Mouse (Mus musculus) retina, adult 2 months (tissue): ENCODE measurements around the gene Flt3l.
"Not testable (repeated sequence)": the region's sequence is repeated elsewhere in the genome, so short reads cannot be mapped to it uniquely, and the experiment has no call there.

ENCODE experiments used
- DNase-seq: peaks from one replicate; pipeline ENCODE4 v3.0.0-alpha.2; 2012; ENCODE audit warnings: low read depth, low spot score

Flt3l gene

DNA sequence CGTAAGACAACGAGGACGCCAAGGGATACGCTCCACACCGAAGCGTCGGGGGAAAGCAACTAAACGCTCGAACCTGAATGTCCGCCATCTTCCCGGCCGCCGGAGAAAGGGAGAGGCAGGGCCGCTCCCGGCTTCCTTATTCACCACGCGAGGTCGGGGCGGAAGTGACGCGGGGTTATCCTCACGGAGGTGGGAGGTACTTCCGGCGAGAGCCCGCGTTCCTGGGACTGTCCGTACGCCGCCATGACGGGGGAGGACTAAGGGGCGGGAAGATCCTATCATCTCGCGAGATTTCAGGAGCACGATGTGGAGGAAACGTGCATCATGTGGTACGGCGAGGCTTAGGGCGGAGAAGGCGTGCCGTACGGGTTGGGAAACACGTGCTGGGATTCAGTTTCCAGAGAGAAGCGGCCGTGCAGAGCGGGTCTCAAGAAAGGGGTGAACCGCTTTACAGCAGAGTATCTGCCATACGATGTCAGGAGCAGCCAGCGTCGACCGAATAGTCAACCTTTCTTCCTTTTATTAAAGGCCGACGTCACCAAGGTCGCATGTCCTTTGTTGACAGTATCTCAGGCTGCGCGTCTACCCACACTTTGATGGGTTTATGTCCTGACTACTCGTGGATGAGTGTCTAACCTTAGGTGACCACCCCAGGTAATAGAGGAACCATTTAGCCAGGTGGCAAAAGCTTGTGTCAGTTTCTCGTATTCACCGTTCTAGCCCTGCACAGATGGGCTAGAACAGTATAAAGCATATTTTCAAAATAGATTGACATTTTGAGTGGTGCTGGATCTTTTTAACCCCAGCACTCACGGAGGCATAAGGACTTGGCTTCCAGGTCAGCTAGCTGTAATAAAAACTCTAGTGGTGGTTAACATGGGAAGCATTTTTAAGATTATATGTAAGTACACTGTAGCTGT lies 11.7 kb downstream of the Flt3l start, which contains the start of gene Rps11:
Rps11 (minus strand) TSS at position 216 of the 920 bp plus-strand sequence.
- DNase-seq, result peak; percentile 100

DNA sequence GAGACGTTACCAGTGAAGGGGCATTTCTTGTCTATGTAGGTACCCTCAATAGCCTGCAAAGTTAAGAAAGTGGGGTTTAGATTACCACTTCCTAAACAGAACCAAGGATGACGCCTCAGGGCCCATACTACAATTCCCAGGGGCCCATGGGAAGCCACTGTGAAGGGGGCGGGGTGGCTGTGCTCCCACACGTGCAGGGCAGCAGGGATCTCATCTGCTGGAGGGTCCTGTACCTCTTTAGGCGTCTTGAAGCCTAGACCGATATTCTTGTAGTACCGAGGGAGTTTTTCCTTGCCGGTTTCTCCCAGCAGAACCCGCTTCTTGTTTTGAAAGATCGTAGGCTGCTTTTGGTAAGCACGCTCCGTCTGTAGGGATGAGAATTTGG lies 13.1 kb downstream of the Flt3l start:
- no peak for DNase-seq

DNA sequence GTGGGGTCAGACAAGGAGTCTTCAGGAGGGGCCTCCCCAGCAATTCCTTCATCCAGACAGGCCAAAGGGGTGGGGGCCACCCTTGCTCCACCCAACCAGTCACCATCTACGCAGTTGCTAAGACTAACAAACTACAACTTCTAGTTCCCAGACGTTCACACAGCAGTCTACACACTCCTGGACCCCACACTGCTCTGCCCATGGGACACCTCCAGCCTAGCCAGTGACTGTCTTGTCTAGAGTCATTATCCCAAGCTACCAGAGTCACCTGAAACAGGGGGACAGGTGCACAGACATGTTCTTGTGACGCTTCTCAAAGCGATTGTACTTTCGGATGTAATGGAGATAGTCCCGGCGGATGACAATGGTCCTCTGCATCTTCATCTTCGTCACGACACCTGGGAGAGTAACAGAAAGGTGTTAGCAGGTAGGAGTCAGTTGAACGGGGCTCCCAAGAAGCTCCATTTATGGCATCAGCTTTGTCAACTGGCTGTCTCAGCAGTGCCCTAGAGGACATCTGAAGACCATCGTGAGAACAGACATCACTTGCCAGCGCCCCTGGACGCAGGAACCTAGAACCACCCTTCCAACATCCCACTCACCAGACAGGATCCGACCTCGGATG lies 13.6 kb downstream of the Flt3l start:
- no peak for DNase-seq

DNA sequence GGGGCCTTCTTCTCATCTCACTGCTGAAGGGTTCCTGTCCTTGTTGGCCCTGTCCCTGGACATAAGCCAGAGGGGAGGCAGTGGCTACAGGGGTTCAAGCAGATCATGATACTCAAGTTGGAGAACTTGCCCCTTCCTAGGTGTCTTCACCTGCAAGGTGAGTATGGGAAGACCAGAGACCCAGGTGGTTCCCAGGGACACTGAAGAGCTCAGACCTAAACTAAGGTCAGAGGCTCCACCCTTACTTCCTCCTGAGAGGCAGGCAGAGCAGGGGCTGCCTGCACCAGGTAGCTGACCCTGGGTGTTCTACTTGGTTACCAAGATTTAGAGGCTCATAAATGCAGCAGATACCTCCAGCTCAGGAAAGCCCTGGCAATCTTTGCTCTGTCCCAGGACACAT lies 14.3 kb downstream of the Flt3l start:
- no peak for DNase-seq

DNA sequence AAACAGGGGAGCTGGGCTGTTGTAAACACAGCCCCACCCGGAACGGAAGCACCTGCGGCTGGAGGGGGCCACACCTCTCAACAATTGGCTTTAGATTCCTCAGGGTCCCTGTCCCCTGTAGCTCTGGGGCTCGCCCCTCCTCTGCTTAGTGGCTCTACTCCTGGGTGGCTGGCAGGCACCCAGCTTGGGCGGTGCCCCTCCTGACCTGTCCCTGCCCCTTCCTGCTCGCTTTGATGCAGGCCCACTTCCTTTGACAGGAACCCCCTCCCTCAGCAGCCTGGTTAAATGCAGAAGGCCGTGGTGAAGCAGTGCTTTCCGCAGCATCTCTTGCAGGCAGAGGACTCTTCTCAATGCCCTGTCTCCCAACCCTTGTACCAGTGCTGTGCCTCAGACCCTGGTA lies 14.8 kb downstream of the Flt3l start:
- DNase-seq, result no peak

DNA sequence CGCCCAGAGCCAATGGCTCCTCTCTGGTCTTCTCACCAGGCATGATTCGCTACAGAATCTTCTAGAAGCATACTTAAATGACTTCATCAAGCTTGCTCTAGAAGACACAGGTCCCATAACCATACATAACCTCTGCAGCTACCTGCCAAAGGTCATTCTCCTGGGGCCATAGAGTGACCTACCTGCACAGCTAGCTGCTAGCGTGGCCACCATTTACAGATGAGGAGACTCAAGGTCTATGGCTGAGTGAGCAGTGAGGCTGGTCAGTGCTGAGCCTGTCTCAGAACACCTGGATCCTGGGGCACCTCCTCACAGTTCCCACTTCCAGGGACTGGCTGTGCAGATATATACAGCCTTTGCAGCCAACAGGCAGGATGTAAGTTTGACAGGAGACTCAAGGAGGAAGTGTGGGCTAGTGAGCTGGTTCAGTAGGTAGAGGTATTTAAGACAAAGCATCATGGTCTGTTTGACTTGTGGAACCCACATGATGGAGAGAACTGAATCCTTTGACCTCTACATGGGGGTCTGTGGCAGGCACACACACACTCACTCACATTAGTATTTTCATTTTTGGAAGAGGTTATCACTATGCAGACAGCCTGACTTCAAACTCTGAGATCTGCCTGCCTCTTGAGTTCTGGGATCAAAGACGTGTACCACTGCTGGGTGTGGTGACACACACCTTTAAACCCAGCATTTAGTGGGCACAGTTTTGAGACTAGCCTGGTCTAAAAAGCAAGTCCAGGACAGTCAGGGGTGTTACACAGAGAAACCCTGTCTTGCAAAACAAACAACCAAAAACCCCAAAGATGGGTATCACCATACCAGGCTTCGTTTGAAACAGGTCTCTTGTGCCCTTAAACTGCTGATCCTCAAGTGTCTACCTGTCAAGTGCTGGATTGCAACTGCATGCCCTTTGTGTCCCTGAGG lies 16.2 kb downstream of the Flt3l start:
- no peak for DNase-seq

DNA sequence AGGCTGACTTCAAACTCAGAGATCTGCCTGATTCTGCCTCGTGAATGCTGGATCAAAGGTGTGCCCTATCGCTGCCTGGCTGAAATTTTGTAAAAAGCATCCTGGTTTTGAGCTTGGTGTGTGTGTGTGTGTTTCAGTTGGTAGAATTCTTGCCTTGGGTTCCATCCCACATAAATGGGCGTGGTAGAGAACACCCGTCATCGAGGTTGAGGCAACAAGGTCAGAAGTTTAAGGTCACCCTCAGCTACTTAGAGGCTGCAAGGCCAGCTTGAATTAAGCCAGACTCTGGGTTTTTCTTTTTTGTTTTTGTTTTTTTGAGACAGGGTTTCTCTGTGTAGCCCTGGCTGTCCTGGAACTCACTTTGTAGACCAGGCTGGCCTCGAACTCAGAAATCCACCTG lies 17.9 kb downstream of the Flt3l start:
- DNase-seq, result no peak

DNA sequence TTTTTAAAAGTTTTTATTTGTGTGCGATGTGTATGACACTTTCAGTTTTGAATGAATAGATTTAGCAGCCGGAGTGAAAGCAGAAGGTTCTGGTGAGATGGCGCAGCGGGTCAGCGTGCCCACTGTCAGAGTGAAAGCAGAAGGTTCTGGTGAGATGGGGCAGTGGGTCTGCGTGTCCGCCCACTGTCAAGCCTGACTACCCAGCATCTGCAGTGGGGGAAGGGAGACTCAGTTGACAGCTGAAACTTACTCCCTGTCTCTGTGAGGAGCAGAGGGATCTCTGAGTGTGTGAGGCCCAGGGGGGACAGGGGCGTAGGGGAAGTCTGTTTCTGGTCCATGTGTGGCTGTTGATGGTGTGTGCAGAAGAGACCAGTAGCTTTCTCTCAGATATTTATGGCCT lies 18.7 kb downstream of the Flt3l start:
- no peak for DNase-seq

DNA sequence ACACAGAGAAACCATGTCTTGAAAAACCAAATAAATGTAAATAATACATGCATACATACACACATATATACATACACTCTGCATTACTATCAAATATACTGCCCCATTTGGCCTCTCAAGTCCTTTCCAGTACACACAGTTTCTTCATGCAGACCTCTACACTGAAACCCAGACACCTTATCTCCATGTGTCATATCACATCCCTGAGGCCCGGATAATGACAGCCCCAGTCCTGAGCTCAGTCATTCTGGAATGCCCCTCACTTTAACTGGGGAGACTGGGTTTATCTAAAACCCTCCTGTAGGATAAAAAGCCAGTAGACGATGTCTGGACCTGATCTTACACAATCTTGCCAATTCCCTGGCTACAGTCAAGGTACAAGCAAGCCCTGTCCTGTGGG lies 22.8 kb downstream of the Flt3l start:
- DNase-seq, result no peak

DNA sequence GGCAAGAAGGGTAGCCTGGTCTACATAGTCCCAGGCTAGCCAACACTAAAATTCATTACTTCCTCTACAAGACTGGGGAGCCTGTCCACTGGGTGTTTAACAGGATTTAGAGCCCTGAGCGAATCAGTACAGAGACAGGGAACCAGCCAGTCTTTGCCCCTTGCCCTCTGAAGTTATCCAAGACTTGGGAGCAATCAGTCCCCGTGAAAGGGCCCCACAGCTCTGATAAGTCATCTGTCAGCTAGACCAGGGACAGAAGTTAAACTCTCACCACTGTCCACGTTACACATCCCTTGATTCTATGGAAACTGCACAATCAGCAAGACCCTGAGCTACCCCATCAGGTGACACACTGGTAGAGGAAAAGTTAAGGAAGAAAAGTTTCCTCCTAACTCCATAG lies 23.7 kb downstream of the Flt3l start:
- DNase-seq, result no peak

DNA sequence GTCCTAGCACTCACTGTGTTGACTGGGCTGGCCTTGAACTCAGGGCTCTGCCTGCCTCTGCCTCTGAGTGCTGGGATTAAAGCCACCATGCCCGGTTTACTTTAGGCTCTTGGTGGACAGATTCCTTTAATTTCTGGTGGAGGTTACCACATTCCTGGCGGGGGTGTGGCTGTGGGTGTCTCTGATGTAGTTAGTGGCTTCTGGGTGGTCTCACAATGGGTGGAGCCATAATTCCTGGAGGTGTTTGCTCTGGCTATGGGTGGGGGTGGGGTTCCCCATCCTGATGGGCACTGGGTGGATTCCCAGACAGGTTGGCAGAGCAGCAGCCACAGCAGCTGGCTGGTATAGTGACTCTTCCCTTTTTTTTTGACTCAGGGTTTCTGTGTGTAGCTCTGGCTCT lies 24.3 kb downstream of the Flt3l start:
- no peak for DNase-seq

DNA sequence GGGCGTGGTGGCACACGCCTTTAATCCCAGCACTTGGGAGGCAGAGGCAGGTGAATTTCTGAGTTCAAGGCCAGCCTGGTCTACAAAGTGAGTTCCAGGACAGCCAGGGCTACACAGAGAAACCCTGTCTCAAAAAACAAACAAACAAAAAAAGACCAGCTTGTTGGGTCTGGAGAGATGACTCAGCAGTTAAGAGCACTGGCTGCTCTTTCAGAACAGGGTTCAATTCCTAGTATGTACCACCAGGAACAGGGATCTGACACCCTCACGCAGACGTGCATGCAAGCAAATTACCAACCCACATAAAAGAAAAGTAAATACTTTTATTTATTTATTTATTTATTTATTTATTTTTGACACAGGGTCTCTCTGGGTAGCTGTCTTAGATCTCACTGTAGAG lies 26.1 kb downstream of the Flt3l start:
- not testable (repeated sequence) for DNase-seq

DNA sequence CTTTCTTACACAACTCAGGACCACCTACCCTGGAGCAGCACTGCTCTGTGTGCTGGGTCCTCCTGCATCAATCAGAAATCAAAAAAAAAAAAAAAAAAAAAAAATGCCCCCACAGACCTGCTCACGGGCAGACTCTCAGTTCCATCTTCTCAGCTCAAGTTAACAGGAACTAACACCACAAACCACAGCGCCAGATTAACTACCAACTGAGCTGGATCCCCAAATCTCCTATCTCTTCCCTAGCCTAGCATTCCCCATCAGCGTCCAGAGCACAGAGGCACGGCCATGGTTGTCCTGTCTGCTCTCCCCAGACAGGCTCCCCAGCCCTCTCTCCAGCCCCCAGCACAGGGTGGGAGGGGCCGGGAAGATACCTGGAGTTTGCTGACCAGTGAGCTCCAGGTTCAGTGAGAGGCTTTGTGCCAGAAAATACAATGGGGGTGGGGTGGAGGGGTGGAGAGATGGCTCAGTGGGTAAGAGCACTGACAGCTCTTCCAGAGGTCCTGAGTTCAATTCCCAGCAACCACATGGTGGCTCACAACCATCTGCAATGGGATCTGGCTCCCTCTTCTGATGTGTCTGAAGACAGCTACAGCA lies 29.1 kb downstream of the Flt3l start:
- no peak for DNase-seq

DNA sequence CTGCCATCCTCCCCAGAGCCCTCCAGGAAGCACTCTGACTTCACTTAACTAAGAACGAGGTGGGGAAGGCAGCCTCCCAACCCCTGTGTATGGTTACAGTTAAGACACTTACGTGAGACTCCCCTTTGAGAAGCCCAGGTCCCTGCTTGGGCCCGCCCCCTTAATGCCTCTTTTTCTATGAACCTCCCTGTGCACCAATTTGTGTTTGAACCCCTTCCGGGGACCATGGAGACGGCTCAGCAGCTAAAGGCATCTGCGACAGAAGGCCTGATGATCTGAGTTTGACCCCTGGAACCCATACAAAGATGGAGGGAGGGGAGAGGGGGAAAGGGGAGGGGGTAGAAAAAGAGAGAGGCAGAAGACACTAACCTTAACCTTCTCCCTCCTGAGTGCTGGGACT lies 29.8 kb downstream of the Flt3l start:
- DNase-seq, result no peak

DNA sequence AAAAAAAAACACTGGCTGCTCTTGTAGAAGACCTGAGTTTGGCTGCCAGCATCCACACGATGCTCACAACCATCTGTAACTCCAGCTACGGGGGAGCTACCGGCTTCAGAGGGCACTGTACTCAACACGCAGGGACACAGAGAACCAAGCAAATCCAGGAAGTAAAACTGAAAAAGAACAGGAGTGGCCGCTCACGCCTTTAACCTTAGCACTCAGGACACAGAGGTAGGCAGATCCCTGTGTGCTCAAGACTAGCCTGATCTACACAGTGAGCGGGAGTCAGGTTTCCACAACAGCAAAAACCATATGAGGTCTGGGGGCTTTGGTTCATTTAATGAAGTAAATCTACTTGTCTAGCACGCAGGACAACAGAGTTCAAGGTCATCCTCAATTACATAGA lies 30.7 kb downstream of the Flt3l start:
- no peak for DNase-seq

DNA sequence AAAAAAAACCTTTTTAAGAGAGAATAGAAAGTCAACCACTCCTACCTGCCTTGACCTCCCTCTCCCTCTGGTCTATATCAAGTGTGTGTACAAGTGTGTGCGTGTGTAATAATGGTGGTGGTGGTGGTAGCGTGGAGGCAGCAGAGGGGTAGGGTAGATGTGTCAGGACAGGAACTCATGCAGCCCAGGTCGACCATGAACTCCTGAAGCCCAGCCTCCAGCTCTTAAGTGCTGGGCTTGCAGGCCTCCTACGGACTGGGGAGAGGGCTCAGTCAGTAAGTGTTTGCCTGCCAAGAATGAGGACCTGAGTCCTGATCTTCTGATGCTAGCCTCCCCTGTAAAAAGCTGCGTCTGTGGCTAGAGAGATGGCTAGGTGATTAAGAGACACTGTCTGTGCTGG lies 31.3 kb downstream of the Flt3l start:
- no peak for DNase-seq

DNA sequence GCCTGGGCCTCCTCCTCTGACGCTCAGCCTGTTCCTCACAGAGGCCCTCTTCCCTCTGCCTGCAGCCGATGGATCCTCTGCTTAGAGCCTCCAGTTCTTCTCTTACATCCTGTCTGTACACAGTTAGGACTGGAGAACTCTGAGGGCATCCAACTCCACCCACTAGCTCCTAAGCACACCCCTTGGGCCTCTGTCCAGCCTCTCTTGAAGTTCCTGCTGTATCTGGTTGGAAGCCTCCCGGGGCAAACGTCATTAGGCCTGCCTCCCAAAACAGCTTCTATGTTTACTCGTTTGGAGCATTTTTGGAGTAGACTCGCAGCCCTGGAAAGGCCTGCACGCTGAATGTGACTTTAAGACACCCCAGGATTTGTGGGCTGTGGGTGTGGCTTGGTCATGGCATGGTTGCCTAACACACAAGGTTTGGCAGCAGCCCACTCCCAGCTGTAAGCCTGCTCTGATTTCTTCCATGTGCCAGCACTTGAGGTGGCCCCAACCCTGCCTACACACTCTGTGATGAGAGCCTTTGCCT lies 32.5 kb downstream of the Flt3l start, which contains the start of gene Fcgrt:
Fcgrt (minus strand) TSS at position 200 of the 529 bp plus-strand sequence.
- DNase-seq, result no peak

DNA sequence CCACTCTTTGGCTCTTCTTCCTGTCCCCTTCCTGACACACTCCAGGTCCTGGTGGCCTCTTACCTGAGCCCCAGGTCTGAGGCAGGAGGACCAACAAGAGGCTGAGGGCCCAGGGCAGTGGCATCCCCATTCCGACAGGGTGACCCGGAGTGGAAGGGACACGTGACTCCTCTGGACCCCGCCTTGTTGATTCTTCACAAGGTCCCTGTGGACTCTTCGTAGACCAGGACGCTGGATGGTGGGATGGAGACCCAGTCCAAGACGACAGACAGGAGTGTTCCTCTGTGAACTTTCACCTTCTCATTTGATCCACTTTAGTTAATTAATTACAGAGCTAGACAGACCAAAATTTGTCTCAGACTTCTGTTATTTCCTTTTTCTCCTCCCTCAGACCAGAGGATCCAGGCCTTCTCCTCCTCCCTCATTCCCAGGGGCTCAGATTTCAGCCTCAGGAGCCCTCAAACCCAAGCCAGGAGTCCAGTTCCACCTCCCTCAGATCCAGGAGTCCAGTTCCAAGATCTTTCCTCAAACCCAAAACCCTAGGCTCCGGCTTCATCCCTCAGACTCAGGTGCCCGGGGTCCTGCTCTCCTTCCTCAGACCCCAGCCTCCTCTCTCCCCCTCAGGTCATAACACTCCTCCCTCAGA lies 33.2 kb downstream of the Flt3l start:
- DNase-seq, result no peak

DNA sequence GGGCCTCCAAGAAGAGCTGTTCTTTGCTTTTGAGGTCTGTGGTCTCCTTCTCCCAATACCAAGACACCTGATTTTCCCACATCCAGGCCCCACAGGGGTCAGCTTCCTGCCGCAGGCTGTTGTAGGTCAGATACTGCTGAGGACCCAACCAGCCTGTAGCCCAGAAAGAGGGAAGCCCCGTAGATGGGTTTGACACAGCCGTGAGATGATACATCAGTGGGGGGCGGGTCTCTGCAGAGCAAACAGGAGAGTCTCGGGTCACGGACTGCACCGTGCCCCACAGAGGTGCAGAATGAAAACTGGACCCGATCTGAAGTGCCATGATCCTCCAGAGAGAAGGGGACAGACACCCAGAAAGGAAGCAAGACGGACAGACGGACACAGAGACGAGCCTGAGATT lies 33.8 kb downstream of the Flt3l start:
- DNase-seq, result no peak

DNA sequence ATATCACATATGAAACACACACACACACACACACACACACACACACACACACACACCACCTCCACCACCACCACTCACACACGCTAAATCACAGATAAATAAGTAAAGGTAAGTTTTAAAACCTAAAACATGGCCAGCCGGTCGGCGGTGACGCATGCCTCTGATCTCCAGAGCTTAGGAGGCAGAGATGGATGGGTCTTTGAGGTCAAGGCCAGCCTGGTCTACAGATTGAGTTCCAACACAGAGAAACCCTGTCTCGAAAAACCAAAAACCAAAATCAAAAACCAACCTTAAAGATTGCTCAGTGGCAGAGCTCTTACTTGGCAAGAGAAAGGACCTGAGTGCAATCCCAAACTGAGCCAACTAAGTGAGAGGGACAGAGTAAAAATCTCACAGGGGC lies 36.2 kb downstream of the Flt3l start:
- no peak for DNase-seq
